Mouse (Mus musculus) cerebellum, postnatal 14 days (tissue): ENCODE data around the gene P3h3.
"Not testable (repeated sequence)": the region's sequence is repeated elsewhere in the genome, so short reads cannot be mapped to it uniquely, and the experiment has no call there.

Source experiments
- DNase-seq, 2 experiments: peaks; one replicate each; pipeline ENCODE4 v3.0.0; 2021; ENCODE audit warnings: mixed read lengths in 2 of 2

The P3h3 gene

GRCm38 (mm10) chr6:124856916-124857839 lies at the start of gene P3h3:
P3h3 (minus strand) TSS chr6:124857752.
- peak; percentile 94 for DNase-seq

GRCm38 (mm10) chr6:124904991-124905860 lies 47.7 kb upstream of the P3h3 start:
- peak in 1 of 2 experiments; percentile 59 for DNase-seq

GRCm38 (mm10) chr6:124904161-124904981 lies 46.8 kb upstream of the P3h3 start:
- DNase-seq = peak; percentile 83 to 85

GRCm38 (mm10) chr6:124903580-124904151 lies 46.1 kb upstream of the P3h3 start:
- DNase-seq = peak; percentile 99 to 100

- DNase-seq = peak in 1 of 2 experiments; percentile 10
Measured at GRCm38 (mm10) chr6:124901851-124902250, 44.3 kb upstream of the P3h3 start.

GRCm38 (mm10) chr6:124900801-124901480 lies 43.4 kb upstream of the P3h3 start:
- peak in 1 of 2 experiments; percentile 63 for DNase-seq

GRCm38 (mm10) chr6:124900056-124900800 lies 42.7 kb upstream of the P3h3 start:
- peak in 1 of 2 experiments; percentile 43 for DNase-seq

- DNase-seq = peak in 1 of 2 experiments; percentile 31
Measured at GRCm38 (mm10) chr6:124898359-124898758, 40.8 kb upstream of the P3h3 start.

- DNase-seq = not testable (repeated sequence)
Measured at GRCm38 (mm10) chr6:124894113-124894512, 36.6 kb upstream of the P3h3 start.

GRCm38 (mm10) chr6:124890997-124891396 lies 33.4 kb upstream of the P3h3 start:
- no peak for DNase-seq

- DNase-seq = no peak
Measured at GRCm38 (mm10) chr6:124888555-124889125, 31.1 kb upstream of the P3h3 start.

- DNase-seq = no peak
Measured at GRCm38 (mm10) chr6:124887986-124888385, 30.4 kb upstream of the P3h3 start, which contains the start of gene Cd4. Cd4 (minus strand) TSS chr6:124888221.

- DNase-seq = no peak
Measured at GRCm38 (mm10) chr6:124885956-124886381, 28.4 kb upstream of the P3h3 start.

- DNase-seq = peak; percentile 91 to 92
Measured at GRCm38 (mm10) chr6:124884714-124885500, 27.4 kb upstream of the P3h3 start.

- DNase-seq = no peak
Measured at GRCm38 (mm10) chr6:124883351-124883750, 25.8 kb upstream of the P3h3 start.

GRCm38 (mm10) chr6:124881821-124882220 lies 24.3 kb upstream of the P3h3 start:
- no peak for DNase-seq

- DNase-seq = no peak
Measured at GRCm38 (mm10) chr6:124879390-124879789, 21.8 kb upstream of the P3h3 start.

- DNase-seq = no peak
Measured at GRCm38 (mm10) chr6:124874348-124874747, 16.8 kb upstream of the P3h3 start.

GRCm38 (mm10) chr6:124866560-124866959 lies 9.0 kb upstream of the P3h3 start:
- DNase-seq = peak in 1 of 2 experiments; percentile 39
